Mouse (Mus musculus) lung, postnatal 0 days (tissue): ENCODE results near the gene Neurog1. TPM values are rescaled to one million over a fixed set of nuclear protein-coding genes. Genes with fewer than 3 reads are reported as not detected.

Experiments
- ATAC-seq: fragments of 200-750 bp; cut with Nextera tagmentation; 2 replicates; pipeline ENCODE4 v1.8.0; 2017; ENCODE audit warnings: moderate library complexity
- DNase-seq: peaks from one replicate; pipeline ENCODE4 v3.0.0-alpha.2; 2016; ENCODE audit warnings: low spot score
- H3K27ac ChIP-seq: fragments of 300-500 bp; sonication (generic); 2 replicates; pipeline ENCODE4 v1.5.1; 2014; ENCODE audit warnings: antibody characterized with exemption, mild to moderate bottlenecking, low read length, mixed read lengths
- H3K27me3 ChIP-seq: fragments of 300-500 bp; sonication (generic); replicated peaks from 2 replicates; pipeline ENCODE4 v1.6.1; 2014; ENCODE audit warnings: low read length, mixed read lengths; ENCODE audit not compliant: insufficient read depth
- H3K36me3 ChIP-seq: fragments of 300-500 bp; sonication (generic); 2 replicates; pipeline ENCODE4 v1.6.1; 2014; ENCODE audit warnings: low read length, mixed read lengths; ENCODE audit not compliant: insufficient read depth
- H3K4me1 ChIP-seq: fragments of 300-500 bp; sonication (generic); 2 replicates; pipeline ENCODE4 v1.6.1; 2014; ENCODE audit warnings: antibody characterized with exemption, low read depth, low read length, mixed read lengths; ENCODE audit not compliant: insufficient read depth
- H3K4me2 ChIP-seq: fragments of 300-500 bp; sonication (generic); replicated peaks from 2 replicates; pipeline ENCODE4 v1.6.1; 2014; ENCODE audit warnings: low read depth, mild to moderate bottlenecking, low read length, moderate library complexity, mixed read lengths
- H3K4me3 ChIP-seq: fragments of 300-500 bp; sonication (generic); 2 replicates; pipeline ENCODE4 v1.5.1; 2014; ENCODE audit warnings: low read depth, low read length
- H3K9ac ChIP-seq: fragments of 300-500 bp; sonication (generic); replicated peaks from 2 replicates; pipeline ENCODE4 v1.6.1; 2014; ENCODE audit warnings: low read depth, mild to moderate bottlenecking
- H3K9me3 ChIP-seq: fragments of 300-500 bp; sonication (generic); 2 replicates; pipeline ENCODE4 v1.6.1; 2016; ENCODE audit warnings: low read length, mixed read lengths
- CTCF ChIP-seq: IDR thresholded peaks from 2 replicates; pipeline ENCODE4 v1.5.1; 2016; ENCODE audit warnings: antibody characterized with exemption, mild to moderate bottlenecking
- EP300 ChIP-seq: IDR thresholded peaks from 2 replicates; pipeline ENCODE4 v1.6.1; 2016; ENCODE audit warnings: antibody characterized with exemption, mild to moderate bottlenecking, control low read depth
- WGBS: fragments of 180-500 bp; shearing (Covaris S2); extraction: QIAGEN DNeasy Blood & Tissue Kit; methylation state at CpG from one replicate; pipeline ENCODE4 v1.1.7; 2014; 5-methylcytosine and 5-hydroxymethylcytosine counted together
- polyA plus RNA-seq: library from polyadenylated mRNA; unstranded; fragments of >200 nt; fragmentation: Nextera tagmentation; extraction: Ambion mirVana; gene quantifications from 2 replicates; pipeline ENCODE4 v1.2.1, GENCODE M21; 2015

The Neurog1 gene
- polyA plus RNA-seq, 1 experiment from 2014 or later = not detected

GRCm38 (mm10) chr13:56289998-56290397 lies 38.0 kb upstream of the Neurog1 start:
- WGBS = 77% methylated on average over 6 of the region's 6 CpGs

GRCm38 (mm10) chr13:56289261-56289660 lies 37.3 kb upstream of the Neurog1 start:
- H3K36me3 ChIP-seq = no peaks in the 10 kb centered on the region
- WGBS = 59% methylated on average over 11 of the region's 11 CpGs
- DNase-seq (no peak), ATAC-seq (no peak)
- H3K4me3 ChIP-seq = no peak overlapping the region
- TF ChIP-seq EP300 (no peak), CTCF (no peak)
- no peak overlapping the region for H3K4me2 ChIP-seq
- H3K27ac ChIP-seq = no peak overlapping the region
- no peaks in the 10 kb centered on the region for H3K4me1 ChIP-seq
- H3K9me3 ChIP-seq = no peaks in the 10 kb centered on the region
- no peak overlapping the region for H3K9ac ChIP-seq
- peaks cover 18% of the 10 kb centered on the region for H3K27me3 ChIP-seq

More at GRCm38 (mm10) chr13:56289998-56290397, 38.0 kb upstream of the Neurog1 start:
- DNase-seq = no peak
- no peak overlapping the region for H3K4me2 ChIP-seq
- no peak for TF ChIP-seq CTCF
- H3K9me3 ChIP-seq = no peaks in the 10 kb centered on the region
- H3K27ac ChIP-seq = no peak overlapping the region
- H3K27me3 ChIP-seq = peaks cover 25% of the 10 kb centered on the region
- H3K36me3 ChIP-seq = no peaks in the 10 kb centered on the region
- H3K4me1 ChIP-seq = no peaks in the 10 kb centered on the region
- H3K4me3 ChIP-seq = no peak overlapping the region
- no peak overlapping the region for H3K9ac ChIP-seq
- no peak for ATAC-seq

DNA sequence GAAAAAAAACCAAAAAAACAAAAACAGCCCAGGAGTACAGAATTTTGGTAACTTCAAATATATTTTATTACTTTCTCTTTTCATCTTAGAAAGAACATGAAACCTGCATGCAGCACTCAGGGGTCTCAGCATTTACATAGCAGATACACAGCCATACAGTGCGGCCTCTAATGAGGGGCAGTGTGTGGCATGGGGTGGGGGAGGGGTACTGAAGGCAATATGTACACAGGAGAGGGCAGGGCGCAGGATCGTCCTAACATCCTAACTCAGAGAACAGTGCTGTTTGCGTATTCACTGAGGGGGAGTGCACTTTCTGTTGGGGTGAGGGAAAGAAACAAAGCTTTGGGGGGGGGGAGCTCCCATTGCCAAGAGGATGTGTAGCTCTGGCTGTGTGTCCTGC lies 36.6 kb upstream of the Neurog1 start:
- DNase-seq = no peak
- WGBS = 37% methylated on average over 4 of the region's 4 CpGs
- Histone ChIP-seq H3K9me3 (no peaks in the 10 kb centered on the region), H3K27me3 (peaks cover 11% of the 10 kb centered on the region; the same call in 1 of the 2 replicates), H3K4me3 (no peak overlapping the region), H3K4me2 (no peak overlapping the region), H3K4me1 (no peaks in the 10 kb centered on the region), H3K36me3 (no peaks in the 10 kb centered on the region), H3K9ac (no peak overlapping the region), H3K27ac (no peak overlapping the region)
- ATAC-seq = no peak
- TF ChIP-seq CTCF (no peak), EP300 (no peak)

DNA sequence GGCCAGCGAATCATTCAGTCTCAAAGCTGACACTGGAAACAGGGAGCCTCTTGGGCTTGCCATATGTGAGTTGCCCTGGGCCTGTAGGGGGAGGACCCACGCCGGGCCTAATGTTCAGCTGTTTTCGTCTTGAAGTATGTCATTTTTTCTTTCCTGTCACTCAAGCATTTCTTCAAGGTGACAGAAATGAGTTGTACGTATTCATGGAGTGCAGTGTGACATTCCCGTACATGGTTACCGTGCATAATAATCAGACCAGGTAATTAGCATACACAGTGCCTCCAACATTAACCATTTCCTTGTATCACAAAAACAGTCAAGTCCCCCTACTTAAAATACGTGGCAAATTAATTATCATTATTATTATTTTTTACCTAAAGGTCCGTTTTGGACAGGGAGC lies 35.1 kb upstream of the Neurog1 start:
- Histone ChIP-seq H3K4me1 (no peaks in the 10 kb centered on the region), H3K9me3 (no peaks in the 10 kb centered on the region), H3K4me2 (no peak overlapping the region), H3K9ac (no peak overlapping the region), H3K27me3 (no peaks in the 10 kb centered on the region), H3K4me3 (no peak overlapping the region), H3K36me3 (no peaks in the 10 kb centered on the region), H3K27ac (no peak overlapping the region)
- no peak for TF ChIP-seq CTCF
- no peak for TF ChIP-seq EP300
- no peak for ATAC-seq
- no peak for DNase-seq
- WGBS = 76% methylated on average over 9 of the region's 9 CpGs

GRCm38 (mm10) chr13:56283321-56283720 lies 31.4 kb upstream of the Neurog1 start:
- no peaks in the 10 kb centered on the region for H3K4me1 ChIP-seq
- H3K4me3 ChIP-seq = no peak overlapping the region
- no peak for TF ChIP-seq EP300
- no peak for TF ChIP-seq CTCF
- ATAC-seq = no peak
- H3K9me3 ChIP-seq = no peaks in the 10 kb centered on the region
- no peak overlapping the region for H3K27ac ChIP-seq
- H3K36me3 ChIP-seq = no peaks in the 10 kb centered on the region
- no peak overlapping the region for H3K4me2 ChIP-seq
- no peak overlapping the region for H3K9ac ChIP-seq
- DNase-seq = no peak
- WGBS = 87% methylated on average over 13 of the region's 13 CpGs
- H3K27me3 ChIP-seq = no peaks in the 10 kb centered on the region

- 79% methylated on average over 6 of the region's 6 CpGs for WGBS
- Histone ChIP-seq H3K27me3 (no peaks in the 10 kb centered on the region), H3K36me3 (no peaks in the 10 kb centered on the region), H3K4me3 (no peak overlapping the region), H3K9ac (no peak overlapping the region), H3K27ac (no peak overlapping the region), H3K4me1 (no peaks in the 10 kb centered on the region), H3K4me2 (no peak overlapping the region), H3K9me3 (no peaks in the 10 kb centered on the region)
- ATAC-seq (no peak), DNase-seq (no peak)
- no peak for TF ChIP-seq EP300
- TF ChIP-seq CTCF = peak; percentile 35
Observed at GRCm38 (mm10) chr13:56280356-56280755, 28.4 kb upstream of the Neurog1 start.

DNA sequence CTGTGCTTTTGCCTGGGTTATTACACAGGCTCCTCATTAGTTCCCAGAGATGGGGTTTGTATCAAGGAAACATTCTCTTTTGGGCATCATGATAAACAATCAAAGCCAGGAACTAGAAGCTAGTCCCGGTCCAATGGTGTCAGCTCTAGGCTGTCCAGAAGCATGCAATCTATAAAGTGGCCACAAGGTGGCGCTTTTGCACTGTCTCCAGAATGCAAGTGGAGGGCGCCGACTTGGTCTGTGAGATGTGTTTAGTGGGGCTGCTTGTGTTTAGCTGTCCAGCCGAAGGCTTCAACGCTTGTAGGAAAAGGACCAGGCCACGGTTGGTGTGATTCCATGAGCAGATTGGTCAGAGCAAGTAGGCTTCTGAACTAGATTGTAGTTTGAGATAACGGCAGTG lies 27.5 kb upstream of the Neurog1 start:
- Histone ChIP-seq H3K36me3 (no peaks in the 10 kb centered on the region), H3K9me3 (no peaks in the 10 kb centered on the region), H3K9ac (no peak overlapping the region), H3K4me2 (no peak overlapping the region), H3K27ac (no peak overlapping the region), H3K4me1 (no peaks in the 10 kb centered on the region), H3K27me3 (no peaks in the 10 kb centered on the region), H3K4me3 (no peak overlapping the region)
- 13% methylated on average over 8 of the region's 8 CpGs for WGBS
- peak; percentile 71 for ATAC-seq
- peak; percentile 80 for DNase-seq
- TF ChIP-seq CTCF (peak; percentile 95), EP300 (no peak)
